Mouse (Mus musculus): ENCODE results near the gene BC024063.

DNA sequence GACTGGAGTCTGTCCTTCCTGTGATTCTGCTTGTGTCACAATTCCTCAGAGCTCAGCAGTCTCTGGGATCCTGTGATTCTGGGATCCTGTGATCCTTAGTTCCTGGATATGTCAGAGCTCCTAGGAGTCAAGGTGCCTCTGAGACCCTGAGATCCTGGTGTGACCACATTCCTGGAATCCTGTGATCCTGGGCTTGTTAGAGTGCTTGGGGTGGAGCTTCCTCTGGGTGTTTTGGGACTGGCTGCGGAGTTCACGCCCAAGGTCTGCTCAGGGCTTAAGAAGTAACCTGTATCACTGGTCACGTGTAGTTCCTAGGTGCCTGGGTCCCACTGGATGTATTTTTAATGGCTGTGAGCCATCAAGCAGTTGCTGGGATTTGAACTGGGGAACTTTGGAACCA is 34.1 kb downstream of the BC024063 start:
- no peak for TF ChIP-seq CTCF (IDR thresholded peaks at IDR 0.05)
- TF ChIP-seq EP300 (IDR thresholded peaks at IDR 0.05) = no peak

All from lung, postnatal 0 days (tissue).